Mouse (Mus musculus): Measurements from ENCODE around the gene Clasp2.

GRCm38 (mm10) chr9:113964415-113964814 lies 223.1 kb downstream of the Clasp2 start:
- no peak for TF ChIP-seq POLR2A (IDR thresholded peaks at IDR 0.05; ENCODE audit: borderline replicate concordance, low read depth, low read length)
- TF ChIP-seq CTCF (IDR thresholded peaks at IDR 0.05; ENCODE audit: low read depth, low read length): no peak

Data from bone marrow macrophage, adult 2 months (primary cell).